Mouse (Mus musculus): ENCODE measurements at regions not wholly inside any gene's neighbourhood (a gene's known extent, or its start where the extent isn't known, plus 50 kb on each side); places are given as distances from the start of the nearest gene placed in this dataset.

GRCm38 (mm10) chr7:72762711-72763110 lies 456.3 kb upstream of the Mctp2 start:
- TF ChIP-seq CTCF (IDR thresholded peaks at IDR 0.05) (no peak), EP300 (IDR thresholded peaks at IDR 0.05) (no peak)
